Mouse (Mus musculus) myocyte (in vitro differentiated cells): ENCODE measurements around the gene Cel. TPM values are rescaled to one million over a fixed set of nuclear protein-coding genes. Genes with fewer than 3 reads are reported as not detected.

ENCODE experiments used
- H3K27me3 ChIP-seq: one replicate; pipeline ENCODE4 v1.6.1; 2011; ENCODE audit not compliant: control insufficient read depth, insufficient read depth, insufficient read length
- H3K36me3 ChIP-seq: one replicate; pipeline ENCODE4 v1.6.1; 2011; ENCODE audit not compliant: control insufficient read depth, insufficient read depth
- H3K4me2 ChIP-seq: one replicate; pipeline ENCODE4 v1.6.1; 2011; ENCODE audit warnings: low read depth, control low read depth
- H3K4me3 ChIP-seq: one replicate; pipeline ENCODE4 v1.5.1; 2011; ENCODE audit warnings: mild to moderate bottlenecking, control low read depth, moderate library complexity
- H3K79me2 ChIP-seq: one replicate; pipeline ENCODE4 v1.6.1; 2011; ENCODE audit not compliant: control insufficient read depth, insufficient read depth
- H3ac ChIP-seq: one replicate; pipeline ENCODE4 v1.6.1; 2011; ENCODE audit not compliant: control insufficient read depth, insufficient read length
- CEBPB ChIP-seq: IDR thresholded peaks from 2 replicates; pipeline ENCODE4 v1.6.1; 2011; ENCODE audit warnings: mild to moderate bottlenecking, moderate library complexity; ENCODE audit not compliant: poor library complexity, insufficient read depth, severe bottlenecking
- E2F4 ChIP-seq: IDR thresholded peaks from one replicate; pipeline ENCODE4 v1.6.1; 2011; ENCODE audit warnings: mild to moderate bottlenecking, control low read depth, moderate library complexity; ENCODE audit not compliant: insufficient read depth
- MAX ChIP-seq: IDR thresholded peaks from one replicate; pipeline ENCODE4 v1.6.1; 2011; ENCODE audit warnings: low read depth, mild to moderate bottlenecking, control low read depth
- MYOD1 ChIP-seq, 3 experiments: IDR thresholded peaks; one replicate each; pipeline ENCODE4 v1.6.1; 2011; ENCODE audit warnings: control low read depth in 2 of 3, low read depth in 2 of 3, mild to moderate bottlenecking in 2 of 3, moderate library complexity in 1 of 3; ENCODE audit not compliant: insufficient read length in 2 of 3, control insufficient read depth in 1 of 3
- MYOG ChIP-seq, 3 experiments: IDR thresholded peaks; one replicate each; pipeline ENCODE4 v1.6.1; 2011; ENCODE audit warnings: control low read depth in 2 of 3, low read depth in 2 of 3, mild to moderate bottlenecking in 2 of 3; ENCODE audit not compliant: insufficient read length in 2 of 3, control insufficient read depth in 1 of 3, insufficient read depth in 1 of 3
- POLR2A ChIP-seq: IDR thresholded peaks from one replicate; pipeline ENCODE4 v1.6.1; 2011; ENCODE audit warnings: low read depth, mild to moderate bottlenecking, control low read depth, moderate library complexity; ENCODE audit not compliant: insufficient read length
- POLR2AphosphoS2 ChIP-seq: IDR thresholded peaks from one replicate; pipeline ENCODE4 v1.6.1; 2011; ENCODE audit warnings: low read depth, control low read depth; ENCODE audit not compliant: insufficient read length
- REST ChIP-seq: IDR thresholded peaks from one replicate; pipeline ENCODE4 v1.6.1; 2011; ENCODE audit warnings: mild to moderate bottlenecking, control low read depth, moderate library complexity; ENCODE audit not compliant: insufficient read depth, insufficient read length
- SRF ChIP-seq: IDR thresholded peaks from one replicate; pipeline ENCODE4 v1.6.1; 2011; ENCODE audit warnings: low read depth; ENCODE audit not compliant: control insufficient read depth, insufficient read length
- TCF12 ChIP-seq: IDR thresholded peaks from one replicate; pipeline ENCODE4 v1.6.1; 2011; ENCODE audit warnings: mild to moderate bottlenecking, control low read depth; ENCODE audit not compliant: poor library complexity, insufficient read depth, severe bottlenecking
- TCF3 ChIP-seq: IDR thresholded peaks from one replicate; pipeline ENCODE4 v1.6.1; 2011; ENCODE audit warnings: low read depth, control low read depth; ENCODE audit not compliant: insufficient read length
- USF1 ChIP-seq: IDR thresholded peaks from one replicate; pipeline ENCODE4 v1.6.1; 2011; ENCODE audit warnings: low read depth, mild to moderate bottlenecking, control low read depth, moderate library complexity
- polyA plus RNA-seq: library from polyadenylated mRNA; unstranded; fragments of >200 nt; fragmentation: generic; extraction: Trizol; gene quantifications from one replicate; pipeline ENCODE4 v1.2.1, GENCODE M21; 2012; ENCODE audit warnings: missing spikeins

Cel gene
- polyA plus RNA-seq, 1 experiment, result not detected

DNA sequence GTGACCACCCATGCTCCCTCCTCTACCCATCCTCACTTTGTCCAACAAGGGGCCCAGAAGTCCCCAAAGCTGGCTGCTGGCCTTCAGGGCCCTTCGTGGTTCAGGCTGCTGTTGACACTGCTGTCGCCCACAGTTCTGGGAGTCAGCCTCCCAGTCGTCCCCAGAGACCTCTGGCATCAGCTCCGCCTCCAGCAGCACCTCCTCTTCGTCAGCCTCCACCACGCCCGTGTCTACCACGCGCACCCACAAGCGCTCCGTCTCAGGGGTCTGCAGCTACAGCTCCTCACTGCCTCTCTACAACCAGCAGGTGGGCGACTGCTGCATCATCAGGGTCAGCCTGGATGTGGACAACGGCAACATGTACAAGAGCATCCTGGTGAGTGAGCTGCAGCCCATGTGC is 14.0 kb downstream of the Cel start:
- Histone ChIP-seq H3K36me3 (peaks cover 3% of the 10 kb centered on the region), H3K4me3 (no peak overlapping the region), H3K27me3 (no peaks in the 10 kb centered on the region), H3ac (no peak overlapping the region), H3K4me2 (no peak overlapping the region), H3K79me2 (no peaks in the 10 kb centered on the region)
- no peak for TF ChIP-seq USF1
- no peak for TF ChIP-seq MAX

DNA sequence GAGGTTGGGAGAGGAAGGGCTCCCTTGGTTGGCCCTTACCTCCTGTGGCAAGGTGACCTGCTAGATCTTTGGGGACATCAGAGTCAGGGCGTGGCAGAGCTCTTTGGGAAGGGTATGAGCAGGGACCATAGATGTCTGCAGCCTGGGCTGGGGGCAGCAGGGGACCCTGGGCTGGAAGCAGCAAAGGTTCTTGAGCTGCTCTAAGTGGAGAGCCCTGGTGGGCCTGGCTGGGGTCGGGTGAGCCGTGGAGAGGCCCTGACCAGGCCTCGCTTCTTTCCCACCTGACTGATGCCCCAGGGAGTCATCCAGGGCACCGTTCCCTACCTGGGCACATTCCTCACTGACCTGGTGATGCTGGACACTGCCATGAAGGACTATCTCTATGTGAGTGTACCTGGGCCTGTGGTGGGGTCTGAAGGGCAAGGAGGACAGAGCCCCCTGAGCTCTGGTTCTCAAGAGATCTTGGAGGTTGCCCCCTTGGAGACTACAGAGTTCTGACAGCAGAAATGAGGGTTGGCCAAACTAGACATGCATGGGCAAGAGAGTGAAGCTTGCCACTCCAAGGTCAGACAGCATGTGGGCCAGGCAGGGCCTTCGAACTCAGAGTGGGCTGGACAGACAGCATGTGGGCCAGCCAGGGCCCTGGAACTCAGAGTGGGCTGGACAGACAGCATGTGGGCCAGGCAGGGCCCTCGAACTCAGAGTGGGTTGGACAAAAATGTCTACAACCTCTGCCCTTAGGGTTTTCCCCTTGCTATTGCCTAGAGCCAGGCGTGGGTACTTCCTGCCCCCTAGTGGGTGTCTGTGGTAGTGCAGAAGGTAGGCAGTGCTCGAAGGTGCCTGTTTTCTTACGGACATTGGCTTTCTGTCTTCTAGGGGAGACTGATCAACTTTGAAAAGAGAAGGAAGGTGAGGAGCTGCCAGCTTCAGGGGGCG is 15.7 kb downstream of the Cel start:
- H3ac ChIP-seq, result no peak overlapping the region
- no peak overlapping the region for H3K4me3 ChIP-seq
- peaks cover 3% of the 10 kb centered on the region for H3K36me3 ChIP-seq
- no peak for TF ChIP-seq MAX
- TF ChIP-seq MYOG (IDR thresholded peaks at IDR 0.05; ENCODE audit: control insufficient read depth in 1 of 3, insufficient read depth in 1 of 3, insufficient read length in 2 of 3, low read depth in 2 of 3), result no peak
- TF ChIP-seq TCF3, result no peak
- TF ChIP-seq POLR2A, result no peak
- TF ChIP-seq TCF12, result no peak
- TF ChIP-seq E2F4, result no peak
- TF ChIP-seq USF1, result no peak
- no peak for TF ChIP-seq POLR2AphosphoS2
- no peak for TF ChIP-seq REST
- no peak for TF ChIP-seq CEBPB
- TF ChIP-seq SRF, result no peak
- TF ChIP-seq MYOD1 (IDR thresholded peaks at IDR 0.05; ENCODE audit: control insufficient read depth in 1 of 3, insufficient read length in 2 of 3, low read depth in 2 of 3), result no peak
- no peaks in the 10 kb centered on the region for H3K79me2 ChIP-seq
- no peaks in the 10 kb centered on the region for H3K27me3 ChIP-seq
- no peak overlapping the region for H3K4me2 ChIP-seq

DNA sequence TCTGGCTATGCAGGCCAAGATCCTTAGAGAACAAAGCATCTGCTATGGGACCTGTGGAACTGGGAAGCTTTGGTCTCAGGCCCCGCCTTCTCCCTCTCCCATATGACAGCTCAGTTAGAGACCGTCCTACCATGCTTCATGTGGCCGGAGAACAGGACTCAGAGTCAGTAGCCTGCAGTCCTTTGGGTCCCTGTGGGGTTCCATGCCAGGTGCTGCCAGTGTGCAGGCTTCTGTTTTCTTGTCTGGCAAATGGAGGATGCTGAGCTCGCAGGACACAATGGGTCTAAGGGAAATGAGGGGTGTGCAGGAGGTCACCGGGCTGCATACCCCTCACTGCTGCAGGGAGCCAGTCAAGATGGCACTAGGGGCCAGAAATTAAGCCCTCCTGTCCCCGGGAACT is 16.6 kb downstream of the Cel start:
- Histone ChIP-seq H3K4me3 (no peak overlapping the region), H3K4me2 (no peak overlapping the region), H3K36me3 (no peaks in the 10 kb centered on the region), H3K79me2 (no peaks in the 10 kb centered on the region), H3ac (no peak overlapping the region), H3K27me3 (no peaks in the 10 kb centered on the region)
- TF ChIP-seq MAX (no peak), POLR2AphosphoS2 (no peak), SRF (no peak), MYOD1 (IDR thresholded peaks at IDR 0.05; ENCODE audit: control insufficient read depth in 1 of 3, insufficient read length in 2 of 3, low read depth in 2 of 3) (no peak), REST (no peak), CEBPB (no peak), USF1 (no peak), POLR2A (no peak), TCF12 (no peak)

DNA sequence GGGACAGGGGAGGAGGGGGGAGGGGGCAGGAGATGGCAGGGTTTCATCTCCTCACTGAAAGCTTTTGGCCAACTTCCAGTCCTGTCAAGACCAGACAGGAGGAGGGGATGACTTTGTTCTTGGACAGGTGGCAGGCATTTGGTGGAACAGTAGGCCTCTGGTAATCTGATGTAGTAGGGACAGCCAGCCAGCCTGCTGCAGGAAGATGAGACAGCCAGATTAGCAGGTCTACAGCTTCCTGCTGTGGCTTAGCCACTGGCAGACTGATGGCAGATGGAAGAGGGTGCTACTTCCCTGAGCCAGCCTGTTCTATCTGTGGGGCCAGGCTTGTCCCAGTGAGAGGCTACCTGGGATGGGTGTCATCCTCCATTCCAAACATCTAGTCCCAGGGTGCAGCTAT is 17.2 kb downstream of the Cel start:
- no peak overlapping the region for H3K4me3 ChIP-seq
- no peak overlapping the region for H3K4me2 ChIP-seq
- H3ac ChIP-seq, result no peak overlapping the region
- H3K27me3 ChIP-seq, result no peaks in the 10 kb centered on the region
- peak in 1 of 3 experiments; percentile 5 for TF ChIP-seq MYOD1 (IDR thresholded peaks at IDR 0.05; ENCODE audit: control insufficient read depth in 1 of 3, insufficient read length in 2 of 3, low read depth in 2 of 3)
- TF ChIP-seq USF1, result no peak
- no peaks in the 10 kb centered on the region for H3K36me3 ChIP-seq
- H3K79me2 ChIP-seq, result no peaks in the 10 kb centered on the region

DNA sequence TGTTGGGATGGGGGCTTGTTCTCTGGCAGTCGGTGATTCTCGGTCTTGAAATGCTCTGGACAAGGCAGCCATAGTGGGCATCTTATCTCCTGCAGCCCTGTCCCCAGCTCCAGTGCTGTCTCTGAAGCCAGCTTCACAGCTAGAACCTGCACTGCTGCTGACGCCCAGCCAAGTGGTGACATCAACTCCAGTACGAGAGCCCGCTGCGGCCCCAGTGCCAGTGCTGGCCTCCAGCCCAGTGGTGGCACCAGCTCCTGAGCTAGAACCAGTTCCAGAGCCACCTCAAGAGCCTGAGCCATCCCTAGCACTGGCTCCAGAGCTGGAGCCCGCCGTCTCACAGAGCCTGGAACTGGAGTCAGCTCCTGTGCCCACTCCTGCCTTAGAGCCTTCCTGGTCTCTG is 19.3 kb downstream of the Cel start:
- no peak overlapping the region for H3K4me2 ChIP-seq
- no peaks in the 10 kb centered on the region for H3K27me3 ChIP-seq
- no peaks in the 10 kb centered on the region for H3K36me3 ChIP-seq
- no peak overlapping the region for H3ac ChIP-seq
- TF ChIP-seq SRF (no peak), POLR2AphosphoS2 (no peak), MAX (no peak), MYOD1 (IDR thresholded peaks at IDR 0.05; ENCODE audit: control insufficient read depth in 1 of 3, insufficient read length in 2 of 3, low read depth in 2 of 3) (no peak), REST (no peak), USF1 (no peak)
- H3K79me2 ChIP-seq, result no peaks in the 10 kb centered on the region
- H3K4me3 ChIP-seq, result no peak overlapping the region
